Mouse (Mus musculus) stomach, embryonic 16.5 days (tissue): ENCODE measurements around the gene Radil. TPM values are rescaled to one million over a fixed set of nuclear protein-coding genes. Genes with fewer than 3 reads are reported as not detected.

Source experiments
- ATAC-seq: fragments of 200-750 bp; cut with Nextera tagmentation; 2 replicates; pipeline ENCODE4 v1.8.0; 2017; ENCODE audit warnings: moderate number of reproducible peaks, moderate TSS enrichment; ENCODE audit not compliant: insufficient read depth, low FRiP score
- H3K27ac ChIP-seq: fragments of 300-500 bp; sonication (generic); 2 replicates; pipeline ENCODE4 v1.5.1; 2014; ENCODE audit warnings: low read length
- H3K27me3 ChIP-seq: fragments of 300-500 bp; sonication (generic); 2 replicates; pipeline ENCODE4 v1.6.1; 2014; ENCODE audit warnings: low read length, control low read depth, mixed read lengths; ENCODE audit not compliant: control insufficient read depth, insufficient read depth
- H3K36me3 ChIP-seq: fragments of 300-500 bp; sonication (generic); 2 replicates; pipeline ENCODE4 v1.6.1; 2014; ENCODE audit warnings: low read length; ENCODE audit not compliant: control insufficient read depth, insufficient read depth
- H3K4me1 ChIP-seq: fragments of 300-500 bp; sonication (generic); 2 replicates; pipeline ENCODE4 v1.6.1; 2014; ENCODE audit warnings: low read length, control low read depth, mixed read lengths; ENCODE audit not compliant: control insufficient read depth, insufficient read depth
- H3K4me2 ChIP-seq: fragments of 300-500 bp; sonication (generic); 2 replicates; pipeline ENCODE4 v1.6.1; 2014; ENCODE audit warnings: low read depth, low read length, mixed read lengths
- H3K4me3 ChIP-seq: fragments of 300-500 bp; sonication (generic); replicated peaks from 2 replicates; pipeline ENCODE4 v1.5.1; 2014; ENCODE audit warnings: mild to moderate bottlenecking, low read length
- H3K9ac ChIP-seq: fragments of 300-500 bp; sonication (generic); 2 replicates; pipeline ENCODE4 v1.6.1; 2014; ENCODE audit warnings: low read length
- H3K9me3 ChIP-seq: fragments of 300-500 bp; sonication (generic); replicated peaks from 2 replicates; pipeline ENCODE4 v1.6.1; 2016; ENCODE audit warnings: low read length, control low read depth; ENCODE audit not compliant: control insufficient read depth
- WGBS: fragments of 180-500 bp; shearing (Covaris S2); extraction: QIAGEN DNeasy Blood & Tissue Kit; methylation state at CpG from one replicate; pipeline ENCODE4 v1.1.7; 2014; 5-methylcytosine and 5-hydroxymethylcytosine counted together
- polyA plus RNA-seq: library from polyadenylated mRNA; unstranded; fragments of >200 nt; fragmentation: Nextera tagmentation; extraction: Ambion mirVana; gene quantifications from 2 replicates; pipeline ENCODE4 v1.2.1, GENCODE M21; 2015

Radil gene
- polyA plus RNA-seq, 1 experiment from 2014 or later = 2.4 TPM

DNA sequence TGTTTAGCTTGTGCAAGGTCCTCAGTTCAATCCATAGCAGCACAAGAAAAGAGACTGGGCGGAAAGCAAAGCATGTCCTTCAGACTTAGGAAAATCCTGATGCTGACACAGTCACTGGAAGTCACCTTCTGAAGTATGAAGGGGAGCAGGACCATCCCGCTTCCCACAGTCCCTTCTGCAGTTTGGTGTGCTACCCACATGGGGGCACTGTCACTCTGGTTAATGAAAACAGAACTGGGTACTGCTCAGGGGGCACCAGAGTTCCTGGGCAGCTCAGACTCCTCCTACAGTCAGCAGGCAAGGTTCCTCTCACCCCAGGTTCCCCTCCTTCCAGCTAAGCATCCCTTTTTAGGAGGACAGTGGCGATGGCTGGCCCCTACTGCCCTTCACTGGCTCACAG, 51.9 kb downstream of the Radil start:
- 46% methylated on average over 3 of the region's 3 CpGs for WGBS
- H3K9me3 ChIP-seq = no peaks in the 10 kb centered on the region
- ATAC-seq = no peak

GRCm38 (mm10) chr5:142495321-142496096, 55.4 kb downstream of the Radil start:
- ATAC-seq = no peak
- WGBS = 56% methylated on average over 14 of the region's 14 CpGs
- no peaks in the 10 kb centered on the region for H3K36me3 ChIP-seq
- H3K9me3 ChIP-seq = no peaks in the 10 kb centered on the region
- H3K4me2 ChIP-seq = no peak overlapping the region
- no peaks in the 10 kb centered on the region for H3K27me3 ChIP-seq
- no peak overlapping the region for H3K27ac ChIP-seq
- H3K9ac ChIP-seq = no peak overlapping the region
- H3K4me1 ChIP-seq = no peaks in the 10 kb centered on the region
- H3K4me3 ChIP-seq = no peak overlapping the region

More for the DNA sequence above, 51.9 kb downstream of the Radil start:
- Histone ChIP-seq H3K4me1 (no peaks in the 10 kb centered on the region), H3K9ac (no peak overlapping the region), H3K27me3 (no peaks in the 10 kb centered on the region), H3K36me3 (no peaks in the 10 kb centered on the region), H3K4me2 (no peak overlapping the region), H3K27ac (no peak overlapping the region), H3K4me3 (no peak overlapping the region)

GRCm38 (mm10) chr5:142493307-142493706, 57.6 kb downstream of the Radil start:
- no peaks in the 10 kb centered on the region for H3K4me1 ChIP-seq
- H3K36me3 ChIP-seq = no peaks in the 10 kb centered on the region
- no peak overlapping the region for H3K9ac ChIP-seq
- H3K27ac ChIP-seq = no peak overlapping the region
- H3K9me3 ChIP-seq = no peaks in the 10 kb centered on the region
- H3K4me2 ChIP-seq = no peak overlapping the region
- no peak overlapping the region for H3K4me3 ChIP-seq
- ATAC-seq = no peak
- no peaks in the 10 kb centered on the region for H3K27me3 ChIP-seq
- 86% methylated on average over 3 of the region's 3 CpGs for WGBS

DNA sequence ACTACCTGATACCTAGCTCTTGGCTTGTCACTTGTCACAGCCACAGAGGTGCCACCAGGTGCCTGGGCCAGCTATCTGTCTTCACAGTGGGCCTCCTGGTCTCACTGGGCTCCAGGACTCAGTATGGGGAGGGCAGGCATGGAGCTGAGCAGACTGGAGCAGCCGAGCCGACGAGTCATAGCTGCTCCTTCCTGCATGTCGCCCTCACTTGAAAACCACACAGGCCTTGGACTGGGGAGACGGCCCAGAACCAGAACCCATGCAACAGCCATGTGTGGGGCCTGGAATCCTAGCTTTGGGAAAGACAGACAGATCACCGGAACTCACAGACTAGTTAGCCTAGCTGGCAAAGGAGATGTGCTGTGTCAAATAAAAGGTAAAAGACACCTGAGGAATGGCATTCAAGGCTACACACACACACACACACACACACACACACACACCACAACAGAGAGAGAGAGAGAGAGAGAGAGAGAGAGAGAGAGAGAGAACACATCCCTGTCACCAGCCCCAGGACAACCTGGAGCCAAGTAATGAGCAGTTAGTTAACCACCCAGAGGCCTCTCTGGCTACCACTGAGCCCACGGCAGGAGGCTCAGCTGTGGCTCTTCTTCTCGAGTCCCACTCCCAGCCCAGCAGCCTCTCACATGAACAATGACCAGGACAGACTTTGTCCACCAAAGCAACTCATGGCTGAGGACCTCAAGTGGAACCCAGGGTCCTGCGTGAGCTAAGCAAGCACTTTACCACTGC, 60.8 kb downstream of the Radil start:
- H3K27me3 ChIP-seq = no peaks in the 10 kb centered on the region
- H3K27ac ChIP-seq = no peak overlapping the region
- H3K9me3 ChIP-seq = no peaks in the 10 kb centered on the region
- H3K4me3 ChIP-seq = no peak overlapping the region
- no peak for ATAC-seq
- no peaks in the 10 kb centered on the region for H3K36me3 ChIP-seq
- no peaks in the 10 kb centered on the region for H3K4me1 ChIP-seq
- no peak overlapping the region for H3K4me2 ChIP-seq
- WGBS = 70% methylated on average over 9 of the region's 9 CpGs
- H3K9ac ChIP-seq = no peak overlapping the region; the same call in 1 of the 2 replicates

- WGBS = 44% methylated on average over 9 of the region's 9 CpGs
- no peak overlapping the region for H3K4me3 ChIP-seq
- no peaks in the 10 kb centered on the region for H3K4me1 ChIP-seq
- H3K27me3 ChIP-seq = no peaks in the 10 kb centered on the region
- no peaks in the 10 kb centered on the region for H3K36me3 ChIP-seq
- H3K9ac ChIP-seq = no peak overlapping the region
- no peak overlapping the region for H3K27ac ChIP-seq
- H3K4me2 ChIP-seq = no peak overlapping the region
- no peaks in the 10 kb centered on the region for H3K9me3 ChIP-seq
- ATAC-seq = no peak; the same call in 1 of the 2 replicates
These were observed 64.2 kb downstream of the Radil start for GRCm38 (mm10) chr5:142486654-142487053.

GRCm38 (mm10) chr5:142483581-142483980, 67.3 kb downstream of the Radil start:
- Histone ChIP-seq H3K27me3 (no peaks in the 10 kb centered on the region), H3K27ac (no peak overlapping the region), H3K9ac (no peak overlapping the region), H3K4me2 (no peak overlapping the region), H3K4me1 (no peaks in the 10 kb centered on the region; the same call in 1 of the 2 replicates), H3K9me3 (no peaks in the 10 kb centered on the region), H3K4me3 (no peak overlapping the region), H3K36me3 (no peaks in the 10 kb centered on the region)
- 91% methylated on average over 5 of the region's 5 CpGs for WGBS
- no peak for ATAC-seq

GRCm38 (mm10) chr5:142482512-142482911, 68.4 kb downstream of the Radil start:
- 65% methylated on average over 2 of the region's 2 CpGs for WGBS
- no peaks in the 10 kb centered on the region for H3K27me3 ChIP-seq
- no peaks in the 10 kb centered on the region for H3K9me3 ChIP-seq
- H3K36me3 ChIP-seq = no peaks in the 10 kb centered on the region
- no peak overlapping the region for H3K4me3 ChIP-seq
- no peak overlapping the region for H3K27ac ChIP-seq
- no peaks in the 10 kb centered on the region; the same call in 1 of the 2 replicates for H3K4me1 ChIP-seq
- H3K4me2 ChIP-seq = no peak overlapping the region
- no peak for ATAC-seq
- no peak overlapping the region for H3K9ac ChIP-seq

DNA sequence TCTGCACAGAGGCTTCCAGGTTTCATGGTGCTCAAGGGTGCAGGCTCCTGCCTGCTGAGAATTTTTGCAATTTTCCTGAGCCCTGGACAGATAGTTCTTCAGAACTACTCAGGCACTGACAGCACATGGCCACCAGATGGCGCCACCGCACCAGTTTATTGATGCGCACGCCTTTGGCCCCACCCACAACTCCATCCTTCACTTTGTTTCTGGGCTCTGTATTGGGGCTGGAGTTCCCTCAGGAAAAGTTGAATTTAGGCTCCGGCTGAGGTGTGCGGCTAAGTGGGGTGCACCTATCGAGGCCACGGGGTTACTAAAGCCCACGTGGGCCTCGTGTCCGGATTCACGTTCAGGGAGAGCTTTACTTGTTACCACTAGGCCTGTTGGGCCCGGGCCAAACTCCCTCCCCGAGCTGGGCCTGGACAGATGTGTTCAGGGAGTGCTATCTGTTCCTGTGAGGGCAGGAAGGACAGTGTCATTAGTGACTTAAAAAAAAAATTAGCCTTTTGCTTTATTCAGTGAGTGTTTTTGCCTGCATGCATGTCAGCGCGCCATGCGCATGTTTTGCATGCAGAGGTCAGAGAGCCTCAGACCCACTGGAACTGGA, 72.0 kb downstream of the Radil start:
- Histone ChIP-seq H3K4me2 (peak overlapping the region; percentile 43), H3K4me3 (0 out of 2 replicates have a peak overlapping the region, but pooled peaks have one; percentile 19), H3K4me1 (no peaks in the 10 kb centered on the region; the same call in 1 of the 2 replicates), H3K9me3 (no peaks in the 10 kb centered on the region), H3K36me3 (0 out of 2 replicates have a peak, but pooled peaks cover 4% of the 10 kb centered on the region), H3K9ac (0 out of 2 replicates have a peak overlapping the region, but pooled peaks have one; percentile 54), H3K27ac (no peak overlapping the region), H3K27me3 (no peaks in the 10 kb centered on the region)
- WGBS = 26% methylated on average over 17 of the region's 17 CpGs
- ATAC-seq = peak; percentile 59; the same call in 1 of the 2 replicates
